Mouse (Mus musculus): ENCODE data around the gene Cyb5r4.

GRCm38 (mm10) chr9:87068160-87068559 lies 46.3 kb downstream of the Cyb5r4 start:
- TF ChIP-seq FLI1 (IDR thresholded peaks at IDR 0.05; ENCODE audit: low read length) (no peak), GATA1 (IDR thresholded peaks at IDR 0.05; ENCODE audit: borderline replicate concordance, low read length) (no peak)

Measured in megakaryocyte, embryonic 14.5 days (primary cell).